Mouse (Mus musculus) ES-E14 (cell line): ENCODE measurements around the gene Tnnt3. TPM values are rescaled to one million over a fixed set of nuclear protein-coding genes. Genes with fewer than 3 reads are reported as not detected.

Experiments used
- DNase-seq: peaks from one replicate; pipeline ENCODE4 v3.0.0-alpha.2; 2013; ENCODE audit warnings: low read depth, low spot score
- H3K27ac ChIP-seq: 2 replicates; pipeline ENCODE4 v1.5.1; 2012; ENCODE audit warnings: low read depth, mild to moderate bottlenecking, low read length, moderate library complexity, mixed read lengths; ENCODE audit not compliant: poor library complexity, insufficient read depth, severe bottlenecking
- H3K36me3 ChIP-seq: 2 replicates; pipeline ENCODE4 v1.6.1; 2012; ENCODE audit warnings: mild to moderate bottlenecking, low read length, moderate library complexity, mixed read lengths; ENCODE audit not compliant: control insufficient read depth, poor library complexity, insufficient read depth, severe bottlenecking
- H3K4me1 ChIP-seq, 2 experiments: fragments of 150-350 bp in 1 of 2; sonication (generic) in 1 of 2; 2 replicates each; pipeline ENCODE4 v1.6.1; 2012; ENCODE audit warnings: low read length in 2 of 2, mild to moderate bottlenecking in 1 of 2, mixed read lengths in 1 of 2; ENCODE audit not compliant: control insufficient read depth in 2 of 2, insufficient read depth in 2 of 2, poor library complexity in 1 of 2
- H3K4me3 ChIP-seq, 2 experiments: fragments of 150-350 bp in 1 of 2; sonication (generic) in 1 of 2; 2 replicates each; pipeline ENCODE4 v1.5.1; 2012; ENCODE audit warnings: low read length in 2 of 2, low read depth in 1 of 2, mild to moderate bottlenecking in 1 of 2, mixed read lengths in 1 of 2; ENCODE audit not compliant: insufficient read depth in 1 of 2, poor library complexity in 1 of 2, severe bottlenecking in 1 of 2
- H3K9ac ChIP-seq: 2 replicates; pipeline ENCODE4 v1.6.1; 2012; ENCODE audit warnings: low read depth, mild to moderate bottlenecking, low read length, mixed read lengths; ENCODE audit not compliant: poor library complexity, insufficient read depth, severe bottlenecking
- H3K9me3 ChIP-seq: fragments of 150-350 bp; sonication (generic); 2 replicates; pipeline ENCODE4 v1.6.1; 2012; ENCODE audit warnings: low read depth, mild to moderate bottlenecking, low read length; ENCODE audit not compliant: control insufficient read depth, insufficient read depth
- CHD2 ChIP-seq: IDR thresholded peaks from 2 replicates; pipeline ENCODE4 v1.6.1; 2014; ENCODE audit warnings: mild to moderate bottlenecking, low read depth, low read length, inconsistent platforms
- HCFC1 ChIP-seq: IDR thresholded peaks from 2 replicates; pipeline ENCODE4 v1.6.1; 2012; ENCODE audit warnings: low read length, inconsistent platforms, borderline replicate concordance; ENCODE audit not compliant: insufficient read depth
- MAFK ChIP-seq: IDR thresholded peaks from 2 replicates; pipeline ENCODE4 v1.6.1; 2014; ENCODE audit warnings: mild to moderate bottlenecking, low read depth, low read length, inconsistent platforms; ENCODE audit not compliant: insufficient read depth
- ZC3H11A ChIP-seq: IDR thresholded peaks from 2 replicates; pipeline ENCODE4 v1.6.1; 2012; ENCODE audit warnings: low read depth, mild to moderate bottlenecking, inconsistent platforms, low read length, borderline replicate concordance
- ZNF384 ChIP-seq: IDR thresholded peaks from 2 replicates; pipeline ENCODE4 v1.6.1; 2012; ENCODE audit warnings: low read depth, low read length, inconsistent platforms
- in situ Hi-C, 2 experiments: fragments of 600-800 bp; cut with MboI; formaldehyde crosslinking; loops; one replicate each; pipeline ENCODE4 v1.15.1; 2025; ENCODE audit warnings: low sequenced_read_pairs in 2 of 2, inconsistent platforms in 1 of 2; ENCODE audit not compliant: unreplicated experiment in 2 of 2
- total RNA-seq: library from RNA; depleted of rRNA; stranded (reverse); fragments of 300-350 nt; gene quantifications from 2 replicates; pipeline ENCODE4 v1.2.3, GENCODE M21; 2012; rRNA removed

Gene Tnnt3
- total RNA-seq = 1.3 and 6.4 TPM in 2 replicates

DNA sequence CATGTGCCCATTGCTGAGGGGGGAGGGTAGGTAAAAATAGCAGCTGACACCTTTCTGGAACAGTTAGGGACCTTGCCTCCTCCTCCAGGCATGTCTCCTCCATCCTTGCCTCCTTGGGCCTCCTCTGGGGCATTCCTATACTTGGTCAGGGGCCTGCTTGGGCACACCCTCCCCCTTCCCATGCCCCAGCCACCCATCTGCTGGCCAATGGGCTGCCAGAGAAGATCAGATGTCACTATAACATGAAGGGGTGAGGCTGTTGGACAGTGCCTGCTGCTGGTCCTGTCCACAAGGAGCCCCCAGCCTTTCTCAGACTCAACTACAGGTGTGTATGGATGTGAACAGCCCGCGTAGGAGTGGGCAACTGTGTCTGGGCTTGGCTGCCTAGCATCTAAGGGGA, at the start of gene Tnnt3:
Gene Tnnt3 (plus strand): TSS at position 262 of the 400 bp plus-strand sequence.
- Histone ChIP-seq H3K27ac (no peak within 1 kb of the TSS), H3K9ac (no peak within 1 kb of the TSS), H3K4me1 (no peaks in the 10 kb centered on the region), H3K9me3 (no peaks in the 10 kb centered on the region), H3K36me3 (no peaks in the 10 kb centered on the region), H3K4me3 (no peak within 1 kb of the TSS)
- no peak for DNase-seq
- TF ChIP-seq CHD2 (no peak), ZNF384 (no peak), MAFK (no peak), HCFC1 (no peak), ZC3H11A (no peak)
- in situ Hi-C loops = no loop called here

DNA sequence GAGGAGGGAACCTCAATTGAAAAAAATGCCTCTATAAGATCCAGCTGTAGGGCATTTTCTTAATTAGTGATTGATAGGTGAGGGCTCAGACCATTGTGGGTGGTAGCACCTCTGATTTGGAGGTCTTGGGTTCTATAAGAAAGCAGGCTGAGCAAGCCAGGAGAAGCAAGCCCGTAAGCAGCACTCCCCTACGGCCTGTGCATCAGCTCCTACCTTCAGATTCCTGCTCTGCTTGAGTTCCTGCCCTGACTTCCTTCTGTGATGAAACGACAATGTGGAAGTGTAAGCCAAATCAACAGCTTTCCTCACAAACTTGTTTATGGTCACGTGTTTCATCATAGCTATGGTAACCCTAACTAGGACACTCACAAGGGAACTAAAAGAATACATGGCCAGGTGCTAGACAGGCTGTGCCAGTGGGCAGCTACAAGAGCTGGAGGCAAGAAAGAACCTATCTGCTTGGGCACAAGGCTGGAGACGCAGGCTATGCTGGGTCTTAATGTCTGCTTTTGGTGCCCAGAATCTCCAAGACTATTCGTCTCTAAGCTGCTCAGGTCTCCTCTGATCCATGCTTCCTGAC, 49.5 kb upstream of the Tnnt3 start:
- Histone ChIP-seq H3K4me3 (no peak overlapping the region), H3K36me3 (no peaks in the 10 kb centered on the region), H3K9me3 (no peaks in the 10 kb centered on the region), H3K9ac (no peak overlapping the region), H3K27ac (no peak overlapping the region), H3K4me1 (no peaks in the 10 kb centered on the region)
- TF ChIP-seq ZNF384 (no peak), CHD2 (no peak), ZC3H11A (no peak), MAFK (no peak), HCFC1 (no peak)
- in situ Hi-C loops = no loop called here
- DNase-seq = no peak

DNA sequence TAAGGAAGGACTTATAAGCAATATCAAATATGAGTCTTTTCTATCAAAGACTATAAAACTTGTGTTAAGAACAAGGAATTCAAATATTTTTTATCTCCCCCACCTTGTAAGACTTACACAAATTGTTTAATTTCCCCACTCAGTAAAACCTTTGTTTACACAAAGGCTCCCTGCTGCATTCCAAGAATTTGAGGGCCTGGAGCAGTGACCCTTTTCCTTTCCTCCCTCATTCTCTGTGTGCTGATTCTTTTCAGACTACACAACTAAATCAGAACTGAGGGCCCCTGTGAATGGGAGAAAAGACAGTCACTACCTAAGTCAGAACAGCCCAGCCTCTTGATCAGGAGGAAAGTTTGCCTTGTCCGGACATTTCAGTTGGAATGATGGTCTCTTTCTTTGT, 43.9 kb upstream of the Tnnt3 start:
- Histone ChIP-seq H3K9ac (no peak overlapping the region), H3K9me3 (no peaks in the 10 kb centered on the region), H3K4me3 (no peak overlapping the region), H3K36me3 (no peaks in the 10 kb centered on the region), H3K4me1 (no peaks in the 10 kb centered on the region), H3K27ac (no peak overlapping the region)
- TF ChIP-seq ZC3H11A = no peak
- no peak for TF ChIP-seq ZNF384
- no peak for TF ChIP-seq HCFC1
- TF ChIP-seq CHD2 = no peak
- TF ChIP-seq MAFK = no peak
- no peak for DNase-seq
- in situ Hi-C loops = no loop called here

DNA sequence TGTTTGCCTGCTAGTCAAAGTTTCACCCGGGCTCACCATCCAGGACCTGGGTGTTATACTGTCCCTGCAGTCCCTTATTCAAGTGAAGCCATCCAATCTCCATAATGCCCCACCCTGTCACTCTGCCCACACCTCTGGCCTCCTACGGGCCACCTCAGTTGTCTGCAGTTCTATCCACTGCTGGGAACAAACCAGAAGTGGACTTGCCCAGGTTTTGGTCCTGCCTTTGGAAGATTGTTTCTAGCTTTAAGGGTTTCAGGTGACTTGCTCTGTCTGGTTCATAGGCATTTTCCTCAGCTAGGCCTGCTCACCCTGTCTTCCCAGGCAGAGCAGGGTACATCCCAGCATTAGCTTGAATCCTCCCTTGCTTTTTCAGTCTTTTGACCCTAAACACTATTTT, 43.4 kb upstream of the Tnnt3 start:
- in situ Hi-C loops = no loop called here
- Histone ChIP-seq H3K27ac (no peak overlapping the region), H3K9me3 (no peaks in the 10 kb centered on the region), H3K36me3 (no peaks in the 10 kb centered on the region), H3K4me3 (no peak overlapping the region), H3K4me1 (no peaks in the 10 kb centered on the region), H3K9ac (no peak overlapping the region)
- no peak for DNase-seq
- TF ChIP-seq HCFC1 = no peak
- TF ChIP-seq ZNF384 = no peak
- TF ChIP-seq ZC3H11A = no peak
- TF ChIP-seq CHD2 = no peak
- TF ChIP-seq MAFK = no peak

DNA sequence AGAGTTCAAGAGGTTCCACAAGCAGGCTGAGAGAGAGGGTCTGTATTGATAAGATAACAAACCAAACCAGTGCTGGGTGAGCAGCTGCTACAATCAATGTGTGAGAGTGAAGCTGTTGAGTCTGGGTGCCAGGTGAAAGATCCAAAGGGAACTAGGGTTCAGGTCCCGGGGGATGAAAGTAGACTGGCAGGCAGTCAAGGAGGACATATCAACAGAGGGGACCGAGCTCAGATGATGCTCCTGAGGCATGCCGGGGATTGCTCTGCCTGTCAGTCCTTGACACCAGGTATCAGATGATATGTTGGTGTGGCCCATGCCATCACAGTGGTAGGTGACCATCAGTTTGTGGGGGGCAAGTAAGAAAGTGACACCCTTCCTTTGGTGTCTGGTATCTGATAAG, 41.8 kb upstream of the Tnnt3 start:
- no peaks in the 10 kb centered on the region for H3K36me3 ChIP-seq
- no peak overlapping the region for H3K9ac ChIP-seq
- no peaks in the 10 kb centered on the region for H3K9me3 ChIP-seq
- no peak for TF ChIP-seq CHD2
- no peak for TF ChIP-seq ZNF384
- TF ChIP-seq MAFK = no peak
- TF ChIP-seq HCFC1 = no peak
- TF ChIP-seq ZC3H11A = no peak
- H3K4me3 ChIP-seq = no peak overlapping the region
- H3K4me1 ChIP-seq = no peaks in the 10 kb centered on the region
- DNase-seq = no peak
- in situ Hi-C loops = no loop called here
- H3K27ac ChIP-seq = no peak overlapping the region
